Mouse (Mus musculus): ENCODE results near the gene Angpt4.

Angpt4 gene

GRCm38 (mm10) chr2:151962474-151962873 lies 51.5 kb downstream of the Angpt4 start:
- peak; percentile 52 to 69 for DNase-seq

- no peak for DNase-seq
Observed at GRCm38 (mm10) chr2:151963319-151963718, 52.3 kb downstream of the Angpt4 start.

GRCm38 (mm10) chr2:151964052-151964451 lies 53.0 kb downstream of the Angpt4 start:
- no peak for DNase-seq

- no peak for DNase-seq
Observed at GRCm38 (mm10) chr2:151967176-151967750, 56.3 kb downstream of the Angpt4 start.

- DNase-seq: no peak
Observed at GRCm38 (mm10) chr2:151967792-151968191, 56.8 kb downstream of the Angpt4 start.

GRCm38 (mm10) chr2:151968451-151968850 lies 57.4 kb downstream of the Angpt4 start:
- peak in 1 of 2 experiments; percentile 59 for DNase-seq

- no peak for DNase-seq
Observed at GRCm38 (mm10) chr2:151968986-151969385, 58.0 kb downstream of the Angpt4 start.

GRCm38 (mm10) chr2:151969396-151969795 lies 58.4 kb downstream of the Angpt4 start:
- no peak for DNase-seq

- peak; percentile 86 to 92 for DNase-seq
Observed at GRCm38 (mm10) chr2:151970191-151971172, 59.5 kb downstream of the Angpt4 start.

- no peak for DNase-seq
Observed at GRCm38 (mm10) chr2:151971748-151972147, 60.7 kb downstream of the Angpt4 start.

- DNase-seq: peak in 1 of 2 experiments; percentile 63
Observed at GRCm38 (mm10) chr2:151972880-151973594, 62.0 kb downstream of the Angpt4 start.

- DNase-seq: peak; percentile 70 to 82
Observed at GRCm38 (mm10) chr2:151973595-151974562, 62.9 kb downstream of the Angpt4 start.

GRCm38 (mm10) chr2:151975295-151975694 lies 64.3 kb downstream of the Angpt4 start:
- no peak for DNase-seq

GRCm38 (mm10) chr2:151976067-151976466 lies 65.1 kb downstream of the Angpt4 start:
- peak in 1 of 2 experiments; percentile 57 for DNase-seq

GRCm38 (mm10) chr2:151977689-151978440 lies 66.9 kb downstream of the Angpt4 start:
- DNase-seq: no peak

- DNase-seq: no peak
Observed at GRCm38 (mm10) chr2:151978494-151978893, 67.5 kb downstream of the Angpt4 start.

- DNase-seq: peak; percentile 94 to 96
Observed at GRCm38 (mm10) chr2:151979470-151980354, 68.7 kb downstream of the Angpt4 start, which contains the start of gene Fam110a. TSS of gene Fam110a (minus strand) at chr2:151980219.

- DNase-seq: no peak
Observed at GRCm38 (mm10) chr2:151980355-151980693, 69.3 kb downstream of the Angpt4 start.

GRCm38 (mm10) chr2:151981268-151981667 lies 70.3 kb downstream of the Angpt4 start:
- no peak for DNase-seq

GRCm38 (mm10) chr2:151982476-151982875 lies 71.5 kb downstream of the Angpt4 start:
- DNase-seq: no peak
